Mouse (Mus musculus): ENCODE results near the gene Gpr183.

Gpr183 gene

GRCm38 (mm10) chr14:121933906-121934596, 30.9 kb downstream of the Gpr183 start:
- DNase-seq (ENCODE audit: extremely low spot score, low read depth, low spot score) = no peak

- DNase-seq (ENCODE audit: extremely low spot score, low read depth, low spot score) = no peak
Observed at GRCm38 (mm10) chr14:121932180-121932579, 32.8 kb downstream of the Gpr183 start.

- no peak for DNase-seq (ENCODE audit: extremely low spot score, low read depth, low spot score)
Observed at GRCm38 (mm10) chr14:121931594-121931993, 33.4 kb downstream of the Gpr183 start.

- no peak for DNase-seq (ENCODE audit: extremely low spot score, low read depth, low spot score)
Observed at GRCm38 (mm10) chr14:121930731-121931383, 34.1 kb downstream of the Gpr183 start.

- no peak for DNase-seq (ENCODE audit: extremely low spot score, low read depth, low spot score)
Observed at GRCm38 (mm10) chr14:121929243-121929951, 35.6 kb downstream of the Gpr183 start.

GRCm38 (mm10) chr14:121928375-121929137, 36.4 kb downstream of the Gpr183 start:
- DNase-seq (ENCODE audit: extremely low spot score, low read depth, low spot score) = peak; percentile 52

- DNase-seq (ENCODE audit: extremely low spot score, low read depth, low spot score) = no peak
Observed at GRCm38 (mm10) chr14:121927451-121927850, 37.5 kb downstream of the Gpr183 start.

GRCm38 (mm10) chr14:121926901-121927300, 38.1 kb downstream of the Gpr183 start:
- DNase-seq (ENCODE audit: extremely low spot score, low read depth, low spot score) = no peak

GRCm38 (mm10) chr14:121924876-121925275, 40.1 kb downstream of the Gpr183 start:
- DNase-seq (ENCODE audit: extremely low spot score, low read depth, low spot score) = no peak

GRCm38 (mm10) chr14:121922731-121923130, 42.3 kb downstream of the Gpr183 start:
- no peak for DNase-seq (ENCODE audit: extremely low spot score, low read depth, low spot score)

- no peak for DNase-seq (ENCODE audit: extremely low spot score, low read depth, low spot score)
Observed at GRCm38 (mm10) chr14:121922016-121922415, 43.0 kb downstream of the Gpr183 start.

GRCm38 (mm10) chr14:121920511-121921124, 44.4 kb downstream of the Gpr183 start:
- DNase-seq (ENCODE audit: extremely low spot score, low read depth, low spot score) = no peak

- no peak for DNase-seq (ENCODE audit: extremely low spot score, low read depth, low spot score)
Observed at GRCm38 (mm10) chr14:121919752-121920151, 45.2 kb downstream of the Gpr183 start.

GRCm38 (mm10) chr14:121918266-121918665, 46.7 kb downstream of the Gpr183 start:
- DNase-seq (ENCODE audit: extremely low spot score, low read depth, low spot score) = no peak

- DNase-seq (ENCODE audit: extremely low spot score, low read depth, low spot score) = no peak
Observed at GRCm38 (mm10) chr14:121916311-121917094, 48.5 kb downstream of the Gpr183 start.

GRCm38 (mm10) chr14:121915621-121916020, 49.4 kb downstream of the Gpr183 start, which contains the start of gene Gpr18:
Gene Gpr18, minus strand, starts transcription at chr14:121915781.
- DNase-seq (ENCODE audit: extremely low spot score, low read depth, low spot score) = no peak

- no peak for DNase-seq (ENCODE audit: extremely low spot score, low read depth, low spot score)
Observed at GRCm38 (mm10) chr14:121915143-121915542, 49.9 kb downstream of the Gpr183 start.

GRCm38 (mm10) chr14:121912501-121912900, 52.5 kb downstream of the Gpr183 start:
- DNase-seq (ENCODE audit: extremely low spot score, low read depth, low spot score) = no peak

GRCm38 (mm10) chr14:121909868-121910267, 55.1 kb downstream of the Gpr183 start:
- DNase-seq (ENCODE audit: extremely low spot score, low read depth, low spot score) = no peak
